Mouse (Mus musculus) 3T3-L1 (cell line): ENCODE results near the gene Nup107.

Experiments used
- DNase-seq: peaks from one replicate; pipeline ENCODE4 v3.0.0-alpha.2; 2015; ENCODE audit warnings: low read depth, low spot score

The Nup107 gene

DNA sequence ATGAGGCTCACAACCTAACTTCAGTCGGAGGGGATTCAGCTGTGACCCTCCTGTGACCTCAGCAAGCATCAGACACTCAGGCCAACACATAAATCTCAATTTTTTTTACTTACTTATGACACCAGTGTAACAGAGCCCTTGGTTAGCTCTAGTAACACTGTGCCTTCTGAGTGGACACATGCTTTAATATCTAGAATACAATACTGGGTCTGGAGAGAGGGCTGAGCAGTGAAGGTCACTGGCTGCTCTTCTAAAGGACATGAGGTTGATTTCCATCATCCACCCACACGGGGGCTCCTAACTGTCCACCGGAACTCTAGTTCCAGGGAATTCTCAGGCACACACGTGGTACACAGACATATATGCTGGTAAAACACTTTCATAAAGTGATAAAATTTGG, 13.6 kb downstream of the Nup107 start:
- DNase-seq, result no peak

DNA sequence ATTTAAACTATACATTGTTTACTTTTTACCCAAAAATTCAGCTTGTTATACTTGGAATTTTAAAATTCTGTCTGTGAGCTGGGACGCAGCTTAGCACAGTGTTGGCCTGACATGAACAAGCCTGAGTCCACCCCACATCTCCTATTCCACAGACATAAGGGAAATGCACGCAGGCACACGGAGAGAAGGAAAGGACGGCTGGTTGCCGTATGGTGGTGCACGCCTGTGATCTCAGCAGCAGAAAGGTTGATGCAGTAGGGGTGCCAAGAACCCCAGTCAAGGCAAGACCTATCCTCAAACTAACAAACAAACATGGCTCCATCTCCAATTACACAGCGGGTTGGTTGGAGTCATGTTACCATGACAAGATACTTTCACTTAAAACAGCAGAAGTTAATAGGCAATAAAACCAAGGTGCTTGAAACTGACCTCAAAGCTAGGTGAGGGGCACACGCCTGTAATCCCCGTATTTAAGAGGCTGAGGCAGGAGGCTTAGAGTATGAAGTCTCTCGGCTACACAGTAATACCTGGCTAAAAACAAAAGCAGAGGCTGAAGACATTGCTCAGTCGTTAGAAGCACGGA, 14.1 kb downstream of the Nup107 start:
- peak; percentile 95 for DNase-seq

DNA sequence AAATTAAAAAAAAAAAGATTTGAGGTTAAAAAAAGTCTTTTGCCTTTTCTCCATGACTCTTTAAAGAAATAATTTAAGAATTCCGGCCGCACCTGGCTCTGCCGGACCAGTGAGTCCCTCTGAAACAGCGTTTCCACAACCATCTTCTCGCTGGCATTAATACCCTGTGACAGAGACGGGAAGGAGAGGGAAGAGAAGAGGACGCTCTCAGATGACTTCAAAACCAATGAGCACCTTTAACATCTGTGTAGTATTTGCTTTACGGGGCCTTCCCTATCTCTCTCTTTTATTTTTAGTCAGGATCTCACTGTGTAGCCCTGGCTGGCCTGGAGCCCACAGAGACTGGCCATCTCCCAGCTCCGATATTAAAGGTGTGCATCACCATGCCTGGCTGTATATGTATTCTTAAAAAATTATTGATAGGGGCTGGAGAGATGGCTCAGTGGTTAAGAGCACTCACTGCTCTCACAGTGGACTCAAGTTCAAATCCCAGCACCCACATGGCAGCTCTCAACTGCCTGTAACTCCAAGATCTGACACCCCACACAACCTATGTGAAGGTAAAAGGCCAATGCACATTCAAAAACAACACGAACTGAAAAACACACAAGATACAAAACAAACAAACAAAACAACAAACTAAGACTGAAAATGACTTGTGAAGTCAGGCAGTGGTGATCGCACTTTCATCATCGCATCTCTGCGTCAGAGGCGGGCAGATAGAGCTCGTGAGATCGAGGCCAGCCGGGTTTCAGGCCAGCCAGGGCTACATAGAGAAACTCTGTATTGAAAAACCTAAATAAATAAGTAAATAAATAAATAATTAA, 14.8 kb downstream of the Nup107 start:
- DNase-seq, result peak; percentile 95

DNA sequence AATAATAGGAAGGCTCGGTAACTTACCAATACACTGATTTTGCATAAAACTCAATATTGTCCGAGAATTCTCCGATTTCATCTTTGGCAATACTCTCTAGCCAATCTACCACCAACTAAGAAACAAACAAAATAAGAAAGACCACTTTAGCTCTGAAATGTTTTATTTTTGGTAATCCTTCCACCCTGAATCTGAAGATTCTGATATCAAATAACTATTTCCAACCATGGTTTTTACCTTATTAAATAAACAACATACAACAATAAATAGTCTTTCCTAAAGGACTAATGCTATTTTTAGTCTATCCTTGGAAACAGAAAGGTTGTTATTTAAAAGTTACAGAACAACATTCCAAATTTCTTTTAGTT, 15.4 kb downstream of the Nup107 start:
- DNase-seq, result peak; percentile 91

DNA sequence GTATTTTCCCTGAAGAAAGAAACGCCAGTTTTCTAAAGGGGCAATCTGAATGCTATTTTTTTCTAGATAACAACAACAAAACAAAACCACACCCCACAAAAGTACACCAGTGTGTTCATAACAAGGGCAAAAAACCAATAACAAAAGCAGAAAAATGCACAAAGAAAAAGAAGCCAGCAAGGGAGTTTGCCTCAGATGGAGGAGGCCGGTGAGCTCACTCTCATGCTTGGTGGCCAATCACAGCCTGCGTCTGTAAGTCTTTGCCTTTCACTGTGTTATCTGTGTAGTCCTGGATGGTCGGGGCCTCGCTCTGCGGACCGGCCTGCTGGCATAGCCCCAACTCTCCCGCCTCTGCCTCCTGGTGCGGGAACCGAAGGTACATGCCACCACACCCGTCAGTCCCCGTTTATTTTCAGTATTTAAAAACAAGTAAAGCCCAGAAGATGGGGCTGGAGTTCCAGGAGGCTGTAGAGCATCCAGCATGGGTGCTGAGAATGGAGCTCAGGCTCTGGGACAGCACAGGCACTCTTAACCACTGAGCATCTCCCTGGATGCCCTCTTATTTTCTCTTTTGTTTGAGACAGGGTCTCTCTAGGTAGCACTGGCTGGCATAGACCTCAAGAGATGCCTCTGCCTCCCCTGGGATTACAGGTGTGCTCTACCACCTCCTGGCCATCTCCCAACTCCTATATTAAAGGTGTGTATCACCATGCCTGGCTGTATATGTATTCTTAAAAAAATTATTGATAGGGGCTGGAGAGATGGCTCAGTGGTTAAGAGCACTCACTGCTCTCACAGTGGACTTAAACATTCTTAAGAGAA, 16.0 kb downstream of the Nup107 start:
- DNase-seq, result peak; percentile 97

DNA sequence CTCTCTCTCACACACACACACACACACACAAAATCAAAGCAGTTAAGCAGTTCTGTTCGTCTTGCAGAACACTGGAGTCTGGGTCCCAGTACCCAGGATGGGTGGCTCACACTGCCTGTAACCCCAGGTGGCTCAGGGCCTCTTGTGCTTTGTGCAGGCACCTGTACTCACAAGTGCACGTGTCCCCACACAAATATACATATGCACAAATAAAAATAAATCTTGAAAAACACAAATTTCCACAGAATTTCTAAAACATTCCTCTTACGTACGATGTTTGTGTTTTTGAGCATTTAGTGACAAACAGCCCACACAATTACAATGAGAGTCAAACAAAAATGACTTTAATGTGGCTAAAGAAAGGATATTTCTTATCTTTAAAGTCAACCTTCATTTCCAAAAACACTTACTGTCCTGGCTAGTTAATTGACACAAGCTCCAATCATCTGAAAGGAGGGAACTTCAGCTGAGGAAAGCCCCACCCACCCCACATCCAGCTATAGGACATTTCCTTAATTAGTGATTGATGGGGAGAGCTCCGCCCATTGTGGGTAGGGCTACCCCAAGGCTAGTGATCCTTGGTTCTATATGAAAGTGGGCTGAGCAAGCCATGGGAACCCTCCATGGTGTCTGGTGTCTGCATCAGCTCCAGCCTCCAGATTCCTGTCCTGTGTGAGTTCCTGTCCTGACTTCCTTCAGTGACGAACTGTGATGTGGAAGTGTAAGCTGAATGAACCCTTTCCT, 16.9 kb downstream of the Nup107 start:
- DNase-seq, result peak; percentile 91

DNA sequence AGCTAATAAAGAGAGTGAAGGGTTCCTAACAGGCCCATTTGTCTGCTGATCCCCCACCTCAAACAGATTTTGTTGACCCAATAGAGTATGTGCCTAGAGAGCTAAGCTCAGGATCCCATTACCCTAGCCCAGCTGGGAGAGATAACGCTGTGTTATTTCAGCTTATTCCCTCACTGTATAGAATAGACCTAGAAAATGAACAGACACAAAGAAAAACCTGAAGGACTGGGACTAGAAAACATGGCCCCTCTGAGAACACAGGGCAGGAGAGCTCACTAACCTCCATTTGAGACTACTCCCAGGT, 17.7 kb downstream of the Nup107 start:
- DNase-seq, result no peak

DNA sequence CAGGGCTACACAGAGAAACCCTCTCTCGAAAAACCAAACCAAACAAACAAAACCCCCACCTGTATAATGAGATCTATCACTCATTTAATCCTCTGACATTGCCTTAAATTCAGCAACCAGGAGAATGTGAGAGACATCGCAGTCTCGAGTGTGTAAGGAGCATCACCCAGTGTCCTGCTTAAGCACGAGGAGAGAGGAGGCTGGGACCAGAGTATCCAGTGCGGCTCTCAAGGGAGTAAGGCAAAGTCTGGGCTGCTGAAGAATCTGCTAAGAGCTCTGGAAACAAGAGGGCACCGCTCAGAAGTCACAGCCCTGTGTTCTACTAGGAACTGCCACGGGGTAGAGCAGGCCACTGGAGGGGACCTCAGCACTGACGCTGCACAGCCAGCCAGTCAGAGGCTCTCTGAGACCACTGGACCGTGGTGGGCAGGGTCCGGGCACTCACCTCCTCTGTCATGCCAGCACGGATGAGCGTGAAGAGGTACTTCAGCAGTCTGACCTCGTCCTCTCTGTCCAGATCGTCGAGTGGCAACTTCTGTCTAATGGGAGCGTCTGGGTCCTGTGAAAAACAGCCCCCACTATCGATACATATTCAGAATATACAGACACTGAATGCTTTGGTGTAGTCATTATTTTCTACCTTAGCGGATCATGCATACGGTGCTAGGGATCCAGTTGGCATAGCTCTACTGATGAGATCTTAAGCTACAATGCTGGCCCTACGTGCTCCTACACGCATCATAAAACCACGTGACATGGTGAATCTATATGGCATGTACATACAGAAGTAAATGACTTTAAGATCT, 18.3 kb downstream of the Nup107 start:
- peak; percentile 95 for DNase-seq

DNA sequence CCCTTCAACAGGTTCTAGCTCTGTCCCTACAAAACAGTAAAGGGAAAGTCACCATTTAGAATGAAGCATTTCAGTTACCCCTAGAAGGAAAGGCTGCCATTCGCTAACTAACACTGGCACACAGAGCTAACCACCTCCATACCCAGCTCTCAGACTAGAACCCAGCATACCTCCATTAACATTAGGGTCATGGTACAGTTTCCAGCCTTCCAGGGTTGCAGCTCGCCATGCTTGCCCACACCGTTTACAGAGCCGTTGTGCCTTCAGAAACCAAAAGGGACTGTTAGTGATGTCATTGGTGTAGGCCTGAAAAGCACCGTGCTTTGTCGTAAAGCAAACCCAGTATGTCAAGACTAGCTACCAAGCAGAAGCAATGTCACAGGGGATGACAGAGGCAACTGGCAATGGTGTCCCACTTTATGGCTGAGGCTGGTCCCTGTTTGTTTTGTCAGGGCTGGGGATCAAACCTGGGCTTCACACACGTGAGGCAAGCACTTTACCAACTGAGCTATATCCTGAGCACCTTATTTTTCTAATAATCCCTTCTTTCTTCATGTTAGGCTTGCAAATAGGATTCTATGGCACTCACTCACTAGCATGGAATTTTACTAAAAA, 19.3 kb downstream of the Nup107 start:
- no peak for DNase-seq

DNA sequence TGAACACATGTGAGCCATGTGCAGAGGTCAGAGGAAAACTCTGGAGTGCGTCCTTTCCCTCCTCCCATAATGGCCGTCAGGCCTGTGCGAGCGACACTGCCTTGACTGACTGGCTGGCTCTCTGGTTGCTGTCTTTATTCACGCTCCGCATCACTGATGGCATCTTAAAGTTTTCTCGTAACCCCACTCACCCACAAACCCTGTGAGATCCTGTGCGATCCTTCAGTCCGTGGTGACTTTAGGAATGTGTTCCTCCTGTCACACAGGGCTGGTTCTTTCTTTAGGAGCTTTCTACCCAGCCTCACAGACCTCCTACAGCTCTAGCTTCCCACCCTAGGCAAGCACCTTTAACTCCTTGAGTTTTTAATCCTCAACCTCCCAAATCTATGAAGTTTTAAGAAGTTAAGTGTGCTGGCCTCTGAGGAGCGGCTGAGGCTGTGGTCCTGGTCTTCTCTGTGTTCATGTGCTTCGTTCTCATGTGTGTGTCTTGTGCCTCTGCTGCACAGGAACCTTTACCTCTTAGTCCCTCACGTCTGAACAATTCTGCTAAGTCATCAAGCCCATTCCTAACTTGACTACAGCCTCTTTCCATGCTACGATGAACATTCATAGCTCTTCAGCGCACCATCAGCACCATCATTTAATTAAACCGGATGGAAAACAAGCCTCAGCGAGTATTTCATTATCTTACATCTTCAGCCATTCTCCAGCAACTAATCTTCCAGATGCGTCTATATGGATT, 20.0 kb downstream of the Nup107 start:
- peak; percentile 96 for DNase-seq

DNA sequence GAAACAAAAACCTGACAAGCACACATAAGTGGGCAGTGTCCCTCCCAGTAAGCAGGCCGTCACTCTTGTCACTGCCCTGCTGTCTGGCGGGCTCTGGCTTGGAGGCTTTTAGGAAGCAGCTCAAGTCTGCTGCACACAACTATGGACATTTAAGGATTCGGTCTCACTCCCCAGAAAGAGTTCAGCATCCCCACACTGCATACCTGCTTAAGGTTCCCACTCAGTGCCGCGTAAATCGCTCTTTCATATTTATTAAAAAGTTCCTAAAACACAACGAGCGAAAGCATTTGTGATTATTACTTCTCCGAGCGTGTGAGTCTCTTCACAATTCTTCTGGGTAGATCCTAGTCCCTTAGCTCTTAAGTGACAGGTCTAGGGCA, 21.4 kb downstream of the Nup107 start:
- peak; percentile 94 for DNase-seq

DNA sequence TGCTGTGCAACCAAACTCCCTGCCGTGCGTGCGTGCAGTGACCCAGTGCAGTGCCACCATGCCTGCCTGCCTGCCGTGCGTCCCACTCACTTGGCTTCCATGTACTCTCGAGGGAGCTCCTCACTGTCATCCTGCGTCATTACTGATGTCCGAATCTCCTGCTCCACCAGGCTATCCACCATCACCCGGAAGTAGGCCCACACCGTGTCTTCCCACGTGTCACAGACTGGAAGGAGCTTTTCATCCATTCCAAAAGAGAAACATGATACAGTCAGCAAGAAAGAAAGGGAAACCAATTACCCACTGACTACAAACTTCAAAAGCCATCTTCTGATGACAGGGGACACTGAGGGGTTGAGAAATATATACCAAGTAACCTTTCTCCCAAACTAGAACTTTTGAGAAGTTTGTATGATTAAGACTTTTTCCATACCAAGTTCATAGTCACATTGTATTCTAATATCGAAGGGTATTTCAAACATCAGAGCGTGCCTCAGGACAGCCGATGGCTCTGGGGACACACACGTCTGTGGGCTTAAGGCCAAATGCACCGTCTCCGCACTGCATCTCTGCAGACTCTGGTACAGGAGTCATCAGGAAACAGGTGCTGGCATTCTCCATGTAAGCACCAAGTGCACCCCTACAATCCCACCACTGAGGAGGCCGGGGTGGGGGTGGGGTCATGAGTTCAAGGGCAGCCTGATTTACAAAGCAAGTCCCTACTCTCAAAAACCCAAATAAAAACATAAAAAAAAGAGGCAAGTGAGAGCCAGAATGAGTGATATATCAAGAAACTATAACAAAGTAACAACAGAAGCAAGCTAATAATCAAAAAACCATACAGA, 22.0 kb downstream of the Nup107 start:
- peak; percentile 95 for DNase-seq

DNA sequence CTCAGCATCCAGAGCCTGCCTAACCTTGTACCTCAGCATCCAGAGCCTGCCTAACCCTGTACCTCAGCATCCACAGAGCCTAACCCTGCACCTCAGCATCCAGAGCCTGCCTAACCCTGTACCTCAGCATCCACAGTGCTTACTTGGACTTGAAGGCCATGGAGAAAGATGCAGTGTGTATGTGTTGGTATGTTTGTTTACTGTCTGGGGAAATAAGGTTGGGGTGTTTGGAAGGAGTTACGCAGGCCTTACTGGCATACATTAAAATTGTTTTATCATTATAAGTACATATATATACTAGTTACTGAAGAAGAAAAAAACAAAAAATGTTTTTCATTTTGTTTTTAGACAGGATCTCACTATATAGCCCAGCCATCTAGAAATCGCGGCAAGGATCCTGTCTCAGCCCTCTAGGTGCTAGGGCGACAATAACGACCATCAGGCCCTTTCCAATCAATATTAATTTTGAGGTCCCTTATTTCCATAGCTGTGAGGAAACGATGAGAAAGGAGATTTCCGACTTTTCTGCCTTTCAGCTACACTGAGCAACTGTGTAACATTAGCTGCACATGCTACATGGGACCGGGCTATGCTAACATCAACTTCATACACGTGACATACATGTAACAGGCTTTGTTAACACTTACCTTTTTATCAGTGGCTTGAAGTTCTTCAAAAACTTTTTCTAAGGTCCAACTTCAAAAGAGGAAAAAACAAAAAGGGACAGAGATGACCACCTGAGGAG, 22.8 kb downstream of the Nup107 start:
- DNase-seq, result peak; percentile 90

DNA sequence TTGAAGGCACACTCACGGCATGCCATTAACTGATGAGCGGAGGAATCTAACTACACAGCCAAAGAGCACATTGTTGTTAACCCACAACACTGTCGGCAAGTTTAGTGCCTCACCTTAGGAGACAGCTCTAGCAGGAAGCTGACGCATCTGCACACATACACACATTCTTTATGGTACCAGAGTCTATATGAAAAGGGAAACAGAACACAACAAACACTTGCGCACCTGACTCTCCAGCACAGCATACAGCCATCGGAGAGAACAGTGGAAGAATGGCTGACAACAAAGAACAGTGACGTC, 24.4 kb downstream of the Nup107 start:
- DNase-seq, result no peak

DNA sequence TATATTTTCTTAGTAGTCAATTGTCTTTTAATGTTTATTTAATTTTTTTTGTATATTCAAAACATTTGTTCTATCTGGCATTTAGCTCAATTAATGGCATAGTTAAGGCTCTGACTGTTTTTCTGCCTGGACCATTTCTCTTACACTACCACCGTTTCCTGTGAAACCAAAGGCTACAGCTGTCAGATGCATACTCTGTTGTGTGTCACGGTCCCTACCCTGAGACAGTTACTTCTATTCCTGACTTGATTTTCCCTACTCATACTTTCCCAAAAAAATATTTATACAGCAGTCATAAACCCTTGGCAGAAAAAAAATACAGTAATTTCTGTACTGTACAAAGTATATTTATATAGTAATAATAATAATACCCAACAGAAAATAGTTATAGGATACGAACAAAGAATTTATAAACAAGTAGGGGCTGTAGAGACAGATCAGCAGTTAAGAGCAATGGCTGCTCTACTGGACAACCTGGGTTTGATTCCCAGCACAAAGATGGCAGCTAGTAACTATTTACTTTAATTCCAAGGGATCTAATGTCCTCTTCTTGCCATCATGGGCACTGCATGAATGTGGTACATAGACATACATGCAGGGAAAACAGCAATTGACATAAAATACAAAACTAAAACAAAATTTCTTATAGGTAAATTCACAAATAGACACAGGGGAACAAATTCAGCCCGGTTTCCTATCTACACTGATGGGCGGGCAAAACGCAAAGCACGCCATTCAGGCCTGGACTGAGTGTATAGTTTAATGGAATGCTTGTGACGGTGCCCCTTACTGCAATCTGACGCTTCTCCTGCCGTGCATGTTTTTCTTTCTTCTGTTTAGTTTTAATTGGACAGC, 25.0 kb downstream of the Nup107 start:
- DNase-seq, result peak; percentile 94

DNA sequence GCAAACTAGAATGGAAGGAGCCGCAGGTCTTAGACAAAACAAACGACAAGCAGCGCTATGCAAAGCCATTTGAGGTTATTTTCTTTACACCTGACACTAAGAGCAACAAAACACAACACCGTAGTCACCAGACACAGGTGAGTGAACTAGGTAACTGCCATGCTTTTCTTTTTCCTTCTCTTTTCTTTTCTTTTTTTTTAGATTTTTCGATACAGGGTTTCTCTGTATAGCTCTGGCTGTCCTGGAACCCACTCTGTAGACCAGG, 25.7 kb downstream of the Nup107 start:
- DNase-seq, result no peak

DNA sequence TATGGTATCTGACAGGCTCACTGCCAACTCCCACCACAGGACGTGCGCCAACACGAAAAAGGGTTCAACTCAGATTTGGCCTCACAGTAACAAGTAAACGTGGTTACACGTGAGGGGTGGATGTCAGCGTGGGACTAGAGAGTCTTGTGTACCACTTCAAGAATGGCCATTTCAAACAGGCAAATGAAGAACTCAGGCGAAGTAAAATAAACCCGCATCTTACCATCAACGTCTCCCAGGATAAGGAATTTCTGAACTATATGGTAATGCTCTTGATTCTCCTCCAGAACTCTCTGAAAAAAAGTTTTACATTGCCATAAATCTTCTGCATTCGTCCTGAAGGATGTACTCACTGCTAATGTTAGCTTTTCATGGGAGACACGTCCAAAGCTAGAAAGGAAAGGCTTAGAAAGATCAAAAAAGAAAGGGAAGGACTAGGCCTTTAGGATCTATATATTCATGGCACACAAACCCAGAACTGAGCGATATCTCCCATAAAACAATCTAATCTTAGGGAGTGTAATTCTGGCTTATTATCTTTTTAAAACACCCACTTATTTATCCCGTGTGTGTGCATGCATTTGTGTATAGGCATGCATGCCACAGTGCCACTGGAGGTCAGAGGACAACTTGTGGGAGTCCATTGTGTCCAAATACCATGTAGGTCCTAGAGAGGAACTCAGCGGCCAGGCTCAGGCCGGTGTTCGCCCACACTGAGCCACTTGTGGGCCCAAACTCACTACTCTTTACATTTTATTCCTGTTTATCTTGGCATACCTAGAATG, 26.2 kb downstream of the Nup107 start:
- peak; percentile 95 for DNase-seq
